In the genomic region with DNA sequence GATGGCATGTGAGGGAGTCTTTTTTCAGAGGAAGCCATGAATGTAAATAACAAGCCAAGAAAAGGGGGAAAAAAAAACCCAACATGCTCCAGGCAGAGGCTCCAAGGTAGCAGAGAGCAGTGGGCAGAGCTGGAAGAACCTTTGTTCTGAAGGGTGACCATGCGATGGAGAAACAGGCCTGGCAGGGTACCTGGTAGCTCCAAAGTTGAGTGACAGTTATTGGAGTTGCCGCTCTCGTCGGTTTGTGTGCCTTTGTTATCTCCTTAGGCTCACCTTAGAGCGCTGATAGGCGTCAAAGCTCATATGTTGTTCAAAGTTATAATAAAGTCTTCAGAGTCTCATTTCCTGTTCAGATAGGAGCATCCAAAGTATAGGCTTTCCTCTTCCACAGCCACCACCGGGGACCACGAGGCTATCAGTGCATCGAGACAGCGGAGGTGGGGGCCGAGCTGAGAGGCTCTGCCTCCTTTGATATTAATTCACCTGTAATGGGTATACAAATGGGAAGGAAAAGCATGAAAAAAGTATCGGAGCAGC, we compare ENCODE assay signal across 14 mouse cellular contexts.
"Had no signal": no experiment of that assay in that cellular context is flagged by ENCODE, and none has a peak within 500 bp of the region (broad histone marks: within the 10 kb centered on the region; RNA-seq: fewer than 3 reads in every experiment).

No protein-coding gene starts in this region.

- H3K9me3 ChIP-seq: liver, embryonic 13.5 days; midbrain, embryonic 12.5 days; midbrain, embryonic 15.5 days had no signal

- H3K9ac ChIP-seq: liver, embryonic 13.5 days; midbrain, embryonic 12.5 days; midbrain, embryonic 15.5 days had no signal

- H3K27me3 ChIP-seq: liver, embryonic 13.5 days; midbrain, embryonic 15.5 days had no signal

- H3K4me2 ChIP-seq: liver, embryonic 13.5 days; midbrain, embryonic 12.5 days; midbrain, embryonic 15.5 days had no signal

- H3K27ac ChIP-seq: hindbrain, postnatal 0 days; liver, embryonic 13.5 days; midbrain, embryonic 12.5 days; midbrain, embryonic 15.5 days had no signal

- H3K36me3 ChIP-seq: liver, embryonic 13.5 days; midbrain, embryonic 12.5 days; midbrain, embryonic 15.5 days had no signal

- ATAC-seq: hindbrain, postnatal 0 days; inflammation-experienced regulatory T-cells, adult 6 months; midbrain, embryonic 15.5 days had no signal

- H3K4me3 ChIP-seq: liver, embryonic 13.5 days; midbrain, embryonic 12.5 days; midbrain, embryonic 15.5 days; myocyte had no signal

- DNase-seq: kidney, adult 8-10 months; liver, embryonic 13.5 days; lung, adult 2 months; right cerebral cortex, adult 18-20 months; right cerebral cortex, postnatal 14 days; right cerebral cortex, postnatal 4 days; thymus, adult 2 months; thymus, postnatal 14 days; thymus, postnatal 4 days had no signal
